Mouse (Mus musculus): ENCODE results near the gene Mrps18b.

The Mrps18b gene

DNA sequence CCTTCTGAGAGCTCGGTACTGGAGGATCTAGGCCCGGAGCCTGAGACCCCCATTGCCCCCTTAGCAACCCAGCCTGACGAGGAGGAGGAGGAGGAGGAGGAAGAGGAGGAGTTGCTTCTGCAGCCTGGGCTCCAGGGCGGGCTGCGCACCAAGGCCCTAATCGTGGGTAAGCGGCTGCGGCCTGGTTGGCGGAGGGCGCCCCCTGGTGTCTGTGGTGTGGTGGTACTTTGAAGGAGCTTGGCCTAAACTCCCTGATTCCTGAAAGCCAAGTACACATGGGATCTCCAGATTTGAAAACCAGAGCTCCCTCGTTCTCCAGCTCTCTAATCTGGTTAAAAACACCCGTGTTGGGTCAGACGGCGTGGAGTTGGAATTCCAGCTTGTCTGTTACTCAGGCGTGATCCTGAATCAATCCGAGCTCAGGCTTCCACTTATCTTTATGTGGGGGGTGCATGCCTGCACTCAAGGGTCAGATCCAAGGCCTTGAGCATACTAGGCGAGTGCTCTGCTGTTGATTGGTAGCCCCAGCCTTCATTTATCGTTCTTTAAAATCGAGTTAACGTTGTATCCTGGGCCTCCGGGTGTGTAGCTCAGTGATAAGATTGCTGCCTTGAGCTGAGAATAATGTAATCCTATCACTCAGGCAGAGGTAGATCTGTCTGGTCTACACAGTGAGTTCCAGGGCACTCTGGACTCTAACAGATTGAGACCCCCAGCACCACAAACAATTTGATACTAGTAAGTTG lies 42.2 kb downstream of the Mrps18b start:
- peak; percentile 95 to 96 for DNase-seq

DNA sequence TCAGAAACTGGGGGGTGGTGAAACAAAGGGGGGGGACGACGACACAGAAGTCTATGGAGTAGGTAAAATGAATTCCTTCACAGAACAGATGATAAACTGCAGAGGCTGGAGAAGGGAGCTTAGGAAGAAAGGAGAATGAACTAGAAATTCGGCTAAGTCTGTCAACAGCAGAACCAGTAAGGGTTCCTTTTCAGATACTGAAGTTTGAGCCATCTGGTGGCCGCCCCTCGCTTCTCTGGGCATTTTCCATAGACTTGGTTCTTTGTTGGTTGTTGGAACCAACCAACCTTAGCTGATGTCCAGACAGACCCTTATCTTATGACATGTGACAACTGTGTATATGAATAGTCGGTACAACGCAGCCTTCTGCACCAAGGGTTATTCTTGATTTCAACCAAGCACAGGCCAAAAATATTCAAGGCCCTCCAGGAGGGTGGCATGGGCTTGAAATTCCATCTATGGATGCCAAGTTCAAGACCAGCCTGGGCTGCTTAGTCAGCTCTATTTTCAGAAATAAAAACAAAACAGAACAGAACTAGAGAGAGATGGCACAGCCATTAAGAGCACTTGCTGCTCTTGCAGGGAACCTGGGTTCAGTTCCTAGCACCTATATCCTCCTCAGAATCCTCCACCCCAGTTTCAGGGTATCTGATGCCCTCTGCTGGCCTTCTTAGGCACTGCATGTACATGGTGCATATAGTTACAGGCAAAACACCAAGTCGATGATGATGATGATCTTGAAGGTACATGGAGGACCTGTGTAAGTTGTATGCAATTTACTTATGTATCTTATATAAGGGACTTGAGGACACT lies 45.1 kb downstream of the Mrps18b start:
- peak; percentile 55 to 72 for DNase-seq

DNA sequence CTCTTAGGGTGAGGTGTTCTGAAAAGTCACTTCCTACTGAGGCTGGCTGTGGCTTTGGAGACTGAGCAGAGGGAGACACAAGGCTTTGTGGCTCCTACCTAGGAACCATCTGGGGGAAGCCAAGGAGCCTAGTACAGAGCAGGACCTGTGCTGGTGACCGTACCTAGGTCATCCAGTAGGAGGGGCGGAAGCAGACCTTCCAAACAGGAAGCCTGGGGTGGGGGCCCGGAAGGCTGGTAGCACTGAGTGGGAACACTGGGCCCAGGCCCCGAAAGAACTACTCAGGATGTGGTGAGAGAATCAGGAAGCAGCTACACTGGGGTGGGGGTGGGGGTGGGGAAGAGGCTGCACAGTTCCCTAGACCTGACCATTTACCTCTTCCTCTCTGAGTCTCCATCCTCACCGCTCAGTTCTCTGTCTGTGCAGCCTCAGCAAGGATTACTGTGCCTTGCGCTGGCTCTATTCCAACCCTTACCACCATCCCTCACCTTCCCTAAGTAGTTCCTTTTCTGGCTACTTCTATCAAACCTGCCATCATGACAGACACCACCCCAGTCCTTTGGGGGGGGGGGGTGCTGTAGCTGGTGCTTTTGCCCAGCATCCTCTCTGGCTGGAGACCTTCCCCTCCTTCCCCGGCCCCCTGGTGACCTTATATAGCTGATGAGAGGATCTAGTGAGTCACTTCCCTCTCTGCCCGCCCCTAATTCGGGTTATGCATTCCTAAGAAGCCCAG lies 45.9 kb downstream of the Mrps18b start:
- peak; percentile 35 to 40 for DNase-seq

DNA sequence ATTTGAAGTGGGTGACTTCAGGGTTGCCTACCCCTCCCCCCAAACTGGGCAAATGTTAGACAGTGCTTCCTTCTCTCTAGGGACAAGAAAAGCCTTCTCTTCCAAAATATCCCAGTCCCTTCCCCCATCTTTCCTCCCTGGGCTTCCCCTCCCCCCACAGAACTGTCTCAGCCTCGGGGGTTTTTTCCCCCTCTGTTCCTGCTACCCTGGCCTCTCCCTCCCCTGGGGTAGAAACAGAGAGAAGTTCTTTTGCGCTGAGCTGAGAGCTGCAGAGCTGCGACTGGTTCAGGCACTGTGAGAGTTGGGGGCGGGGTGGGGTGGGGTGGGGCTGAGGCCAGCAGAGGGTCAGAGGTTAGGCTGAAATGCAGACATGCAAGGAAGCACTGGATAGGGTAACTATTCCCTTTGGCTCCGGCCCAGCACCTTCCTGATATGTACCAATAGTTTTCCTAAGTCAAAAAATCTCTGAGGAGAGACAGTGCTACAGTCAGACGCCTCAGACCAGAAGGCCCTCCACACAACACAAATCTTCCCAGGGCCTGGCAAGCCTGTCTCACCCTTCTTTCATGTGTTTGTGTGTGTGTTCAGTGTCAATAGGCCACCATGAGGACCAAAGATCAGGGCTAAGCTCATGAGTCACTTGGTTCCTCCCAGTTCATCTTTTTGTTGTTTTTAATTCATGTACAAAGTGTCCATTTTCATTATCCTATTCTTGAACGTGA lies 46.7 kb downstream of the Mrps18b start:
- DNase-seq: peak; percentile 47 to 49

DNA sequence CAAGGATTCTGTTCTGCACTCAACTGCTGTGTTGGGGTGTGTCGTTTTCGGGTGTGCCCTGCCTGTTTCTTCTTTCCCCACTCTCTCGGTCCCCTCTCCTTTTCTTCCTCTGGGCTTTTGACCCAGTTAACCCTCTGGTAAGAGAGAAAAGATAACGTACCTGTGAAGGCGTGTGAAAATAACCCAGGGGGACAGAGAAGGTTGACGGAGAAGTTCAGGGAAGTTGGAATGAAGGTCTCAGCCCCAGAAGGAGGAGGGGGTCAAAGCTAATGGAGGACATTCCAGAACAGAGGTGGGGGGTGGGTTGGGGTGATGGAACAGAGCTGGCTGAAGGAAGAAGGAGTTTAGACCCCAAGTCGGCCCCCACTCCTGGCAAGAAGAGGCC lies 47.2 kb downstream of the Mrps18b start:
- DNase-seq: no peak

DNA sequence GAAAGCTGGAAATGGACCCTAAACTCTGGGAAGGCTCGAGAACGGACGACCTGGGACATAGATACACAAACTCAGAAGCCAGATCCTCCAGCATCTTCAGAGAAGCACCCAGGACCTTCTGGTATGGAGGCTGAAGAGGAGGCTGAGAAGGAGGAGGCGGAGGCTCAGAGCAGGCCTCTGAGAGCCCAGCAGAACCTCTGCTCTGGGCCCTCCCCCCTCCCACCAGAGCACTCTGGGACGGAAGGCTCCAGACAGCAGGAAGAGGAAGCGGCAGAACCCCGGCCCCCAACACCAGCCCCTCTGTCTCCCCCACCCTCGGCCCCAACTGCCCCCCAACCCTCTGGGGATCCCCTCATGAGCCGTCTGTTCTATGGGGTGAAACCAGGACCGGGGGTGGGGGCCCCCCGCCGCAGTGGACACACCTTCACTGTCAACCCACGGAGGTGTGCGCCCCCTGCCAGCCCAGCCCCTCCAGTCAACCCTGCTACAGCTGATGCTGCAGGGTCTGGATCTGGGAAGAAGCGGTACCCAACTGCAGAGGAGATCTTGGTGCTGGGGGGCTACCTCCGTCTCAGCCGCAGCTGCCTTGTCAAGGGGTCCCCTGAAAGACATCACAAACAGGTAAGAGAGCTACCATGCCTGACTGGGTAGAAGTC lies 47.9 kb downstream of the Mrps18b start:
- DNase-seq: peak; percentile 38 to 39

DNA sequence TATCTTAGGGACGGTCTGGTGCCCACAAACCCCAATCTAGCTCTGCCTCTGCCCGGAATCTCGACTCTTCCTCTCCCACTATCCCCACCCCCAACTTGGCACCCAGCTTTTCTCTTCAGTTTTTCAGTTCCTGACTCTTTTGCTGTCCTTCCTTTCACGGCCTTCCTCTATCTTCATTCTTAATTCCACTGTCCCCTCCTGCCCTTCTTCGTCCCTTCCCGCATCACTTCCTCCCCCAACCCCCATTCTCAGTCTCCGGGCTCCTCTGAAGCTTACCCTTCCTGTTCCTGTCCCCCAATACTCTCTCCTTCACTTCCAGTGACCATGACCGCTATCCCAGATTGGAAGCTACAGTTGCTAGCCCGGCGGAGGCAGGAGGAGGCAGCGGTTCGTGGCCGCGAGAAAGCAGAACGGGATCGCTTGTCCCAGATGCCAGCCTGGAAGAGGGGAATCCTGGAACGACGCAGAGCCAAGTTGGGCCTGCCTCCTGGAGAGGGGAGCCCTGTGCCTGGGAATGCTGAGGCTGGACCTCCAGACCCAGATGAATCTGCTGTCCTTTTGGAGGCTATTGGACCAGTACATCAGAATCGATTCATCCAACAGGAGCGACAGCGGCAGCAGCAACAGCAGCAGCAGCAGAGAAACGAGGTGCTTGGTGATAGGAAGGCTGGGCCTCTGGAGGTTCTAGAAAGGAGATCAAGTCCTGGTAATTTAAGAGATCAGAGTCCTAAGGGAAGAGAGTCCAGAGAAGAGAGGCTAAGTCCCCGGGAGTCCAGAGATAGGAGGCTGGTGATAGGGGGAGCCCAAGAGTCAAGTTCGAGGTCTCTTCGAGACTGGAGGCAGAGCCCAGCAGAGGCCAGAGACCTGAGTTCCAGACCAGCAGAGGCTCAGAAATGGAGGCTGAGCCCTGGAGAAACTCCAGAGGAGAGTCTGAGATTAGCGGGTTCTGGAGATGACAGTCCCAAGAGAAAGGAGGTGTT lies 49.0 kb downstream of the Mrps18b start:
- peak; percentile 65 to 67 for DNase-seq

DNA sequence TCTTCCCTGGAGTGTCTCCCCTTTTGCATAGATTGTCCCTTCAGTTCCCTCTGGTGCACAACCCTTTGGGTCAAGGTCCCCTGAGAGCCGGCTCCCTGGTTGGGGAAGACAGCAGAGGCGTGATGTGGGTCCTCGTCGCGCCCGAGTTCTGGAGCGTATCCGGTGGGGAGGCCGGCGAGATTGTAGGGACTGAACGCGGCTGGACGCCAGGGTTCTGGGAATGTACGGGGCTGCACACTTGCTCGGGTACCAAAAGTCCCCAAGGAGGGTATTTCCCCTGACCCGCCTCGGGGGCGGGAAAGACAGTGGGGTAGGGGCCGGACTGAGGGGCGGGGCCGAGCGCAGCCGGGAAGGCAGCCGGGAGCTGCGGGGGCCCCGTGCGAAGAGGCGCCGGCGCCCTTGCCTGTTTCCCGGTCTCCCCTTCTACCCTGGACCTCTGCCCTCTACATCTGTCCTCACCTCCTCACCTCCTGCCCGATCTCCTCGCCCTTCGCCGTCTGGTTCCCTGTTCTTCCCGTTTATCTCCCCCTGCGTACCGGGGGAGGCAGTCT lies 49.8 kb downstream of the Mrps18b start:
- DNase-seq: peak; percentile 72 to 80

DNA sequence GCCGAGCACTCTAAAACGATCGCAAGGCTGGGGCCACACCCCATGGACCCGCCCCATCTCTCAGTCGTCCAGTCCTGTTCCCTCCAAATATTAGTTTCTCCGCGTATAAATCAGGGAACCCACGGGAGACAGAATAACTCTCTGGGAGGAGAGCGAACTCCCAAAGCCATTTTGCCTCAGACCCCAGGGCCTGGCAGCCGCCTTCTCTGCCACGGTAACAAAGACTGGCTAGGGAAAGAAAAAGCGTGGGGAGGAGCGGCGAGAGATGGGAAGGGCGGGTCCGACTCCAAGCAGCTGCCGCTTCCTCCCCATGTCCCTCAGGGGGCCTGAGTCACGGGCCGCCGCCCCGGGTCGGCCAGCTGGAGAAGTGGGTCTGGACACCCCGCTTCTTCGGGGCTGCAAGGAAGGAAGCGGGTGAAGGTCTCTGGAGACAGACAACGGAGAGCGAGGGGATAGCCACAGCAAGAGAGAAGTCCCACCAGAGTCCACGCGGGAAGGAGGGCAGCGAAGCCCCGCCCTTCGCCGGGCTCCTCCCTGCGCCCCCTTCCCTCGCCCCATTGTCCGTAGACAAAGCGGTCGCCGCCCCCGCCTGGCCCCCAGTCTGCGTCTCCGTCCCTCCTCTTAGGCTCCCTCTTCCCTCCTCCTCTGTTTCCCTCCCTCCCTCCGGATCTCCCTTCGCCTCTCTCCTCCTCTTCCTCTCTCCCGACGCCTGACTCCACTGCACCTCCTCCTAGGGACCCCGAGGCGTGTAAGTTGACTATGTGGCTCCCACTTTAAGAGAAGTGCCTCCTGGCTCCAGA lies 50.5 kb downstream of the Mrps18b start, which contains the start of gene Ppp1r18:
Ppp1r18 (plus strand) TSS at position 113 of the 800 bp plus-strand sequence.
- peak; percentile 85 to 92 for DNase-seq

DNA sequence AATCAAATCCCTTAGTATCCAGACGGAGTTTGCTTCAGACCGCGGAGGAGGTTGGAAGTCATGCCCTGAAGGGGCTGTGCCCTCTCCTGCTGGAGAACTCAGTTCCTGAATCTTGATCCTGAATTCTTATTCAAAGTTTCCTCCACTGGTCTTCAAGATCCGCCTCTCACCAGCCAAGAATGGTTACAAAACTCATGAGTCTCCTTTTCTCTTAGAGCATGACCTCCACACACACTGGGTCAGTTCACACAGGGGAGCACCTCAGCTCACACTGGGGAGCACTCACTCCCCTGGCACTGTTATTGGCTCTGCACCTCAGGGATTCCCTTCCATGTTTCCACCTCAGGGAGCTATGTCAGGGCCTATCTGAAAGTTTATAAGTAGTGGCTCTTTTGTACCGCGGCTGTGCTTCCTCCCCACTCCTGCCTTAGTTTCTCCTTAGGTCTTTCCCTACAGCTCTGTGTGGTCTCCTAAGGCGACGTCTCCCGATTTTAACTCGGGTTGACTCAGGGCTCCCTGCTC lies 51.3 kb downstream of the Mrps18b start:
- DNase-seq: no peak

DNA sequence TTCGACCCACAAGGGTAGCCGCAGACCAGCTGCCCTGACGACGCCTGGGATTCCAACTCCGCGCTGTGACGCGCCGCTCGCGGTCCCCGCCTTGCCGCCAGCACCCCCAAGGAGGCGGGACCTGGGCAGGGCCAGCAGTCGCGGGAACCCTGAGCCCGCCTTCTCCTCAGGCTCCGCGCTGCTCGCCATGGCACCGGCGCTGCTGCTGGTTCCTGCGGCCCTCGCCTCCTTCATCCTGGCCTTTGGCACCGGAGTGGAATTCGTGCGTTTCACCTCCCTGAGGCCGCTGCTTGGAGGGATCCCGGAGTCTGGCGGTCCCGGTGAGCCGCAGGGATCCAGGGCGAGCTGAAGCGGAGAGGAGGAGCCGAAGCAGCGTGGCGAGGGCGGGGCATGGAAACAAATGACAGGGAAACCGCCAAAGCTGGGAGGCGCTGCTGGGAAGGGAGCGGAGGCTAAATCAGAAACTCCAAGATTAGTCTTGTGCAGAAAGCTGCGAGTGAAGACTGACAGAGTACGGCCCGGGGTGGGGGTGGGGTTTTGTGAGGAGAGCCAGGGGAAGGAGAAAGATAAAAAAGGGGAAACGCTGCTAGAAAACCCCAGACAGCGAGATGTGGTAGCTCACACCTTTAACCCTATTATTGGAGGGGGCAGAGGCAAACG lies 54.9 kb downstream of the Mrps18b start, which contains the start of gene Nrm:
Nrm (plus strand) TSS at position 121 of the 660 bp plus-strand sequence.
- peak; percentile 93 to 95 for DNase-seq

DNA sequence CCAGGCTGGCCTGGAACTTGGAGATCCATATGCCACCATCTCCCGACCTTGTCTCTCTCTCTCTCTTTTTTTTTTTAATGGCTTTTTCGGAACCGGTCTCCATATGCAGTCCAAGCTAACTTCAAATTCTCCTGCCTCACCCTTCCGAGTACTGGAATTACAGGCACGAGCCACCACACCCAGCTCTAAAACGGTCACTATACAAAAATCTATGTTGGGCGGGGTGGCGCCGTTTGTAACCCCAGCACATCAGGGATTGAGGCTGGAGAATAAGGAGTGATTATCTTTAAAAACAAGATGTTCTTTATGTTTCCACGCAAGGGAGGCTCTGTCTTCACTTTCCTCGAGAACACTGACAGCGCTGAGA lies 55.4 kb downstream of the Mrps18b start:
- no peak for DNase-seq
